Mouse (Mus musculus) embryonic facial prominence, embryonic 14.5 days (tissue): ENCODE data around the gene Gatd1. TPM values are rescaled to one million over a fixed set of nuclear protein-coding genes. Genes with fewer than 3 reads are reported as not detected.
A peak's percentile ranks its signal among the peaks of the same experiment; 100 is the strongest.

ENCODE experiments used
- ATAC-seq: fragments of 200-750 bp; cut with Nextera tagmentation; 2 replicates; pipeline ENCODE4 v1.8.0; 2017; ENCODE audit warnings: low read depth, moderate number of reproducible peaks, moderate TSS enrichment
- DNase-seq: peaks from one replicate; pipeline ENCODE4 v3.0.0-alpha.2; 2015; ENCODE audit warnings: low spot score
- H3K27ac ChIP-seq: fragments of 300-500 bp; sonication (generic); replicated peaks from 2 replicates; pipeline ENCODE4 v1.5.1; 2014; ENCODE audit warnings: low read depth, mild to moderate bottlenecking, low read length, moderate library complexity
- H3K27me3 ChIP-seq: fragments of 300-500 bp; sonication (generic); replicated peaks from 2 replicates; pipeline ENCODE4 v1.6.1; 2014; ENCODE audit warnings: low read length; ENCODE audit not compliant: control insufficient read depth, insufficient read depth
- H3K36me3 ChIP-seq: fragments of 300-500 bp; sonication (generic); 2 replicates; pipeline ENCODE4 v1.6.1; 2014; ENCODE audit warnings: low read length, mixed read lengths; ENCODE audit not compliant: control insufficient read depth, insufficient read depth
- H3K4me1 ChIP-seq: fragments of 300-500 bp; sonication (generic); 2 replicates; pipeline ENCODE4 v1.6.1; 2014; ENCODE audit warnings: antibody characterized with exemption, low read length; ENCODE audit not compliant: control insufficient read depth, insufficient read depth
- H3K4me2 ChIP-seq: fragments of 300-500 bp; sonication (generic); 2 replicates; pipeline ENCODE4 v1.6.1; 2014; ENCODE audit warnings: low read depth, mild to moderate bottlenecking, low read length, moderate library complexity, mixed read lengths
- H3K4me3 ChIP-seq: fragments of 300-500 bp; sonication (generic); 2 replicates; pipeline ENCODE4 v1.5.1; 2014; ENCODE audit warnings: low read depth, mild to moderate bottlenecking, low read length
- H3K9ac ChIP-seq: fragments of 300-500 bp; sonication (generic); 2 replicates; pipeline ENCODE4 v1.6.1; 2014; ENCODE audit warnings: low read depth, mild to moderate bottlenecking, low read length, moderate library complexity, mixed read lengths
- H3K9me3 ChIP-seq: fragments of 300-500 bp; sonication (generic); 2 replicates; pipeline ENCODE4 v1.6.1; 2016; ENCODE audit warnings: low read length; ENCODE audit not compliant: control insufficient read depth
- WGBS: fragments of 180-500 bp; shearing (Covaris S2); extraction: QIAGEN DNeasy Blood & Tissue Kit; methylation state at CpG from one replicate; pipeline ENCODE4 v1.1.7; 2014; 5-methylcytosine and 5-hydroxymethylcytosine counted together
- polyA plus RNA-seq: library from polyadenylated mRNA; unstranded; fragments of >200 nt; fragmentation: Nextera tagmentation; extraction: Ambion mirVana; gene quantifications from 2 replicates; pipeline ENCODE4 v1.2.1, GENCODE M21; 2014

Gatd1 gene
- polyA plus RNA-seq, 1 experiment from 2014 or later: 37.1 TPM

DNA sequence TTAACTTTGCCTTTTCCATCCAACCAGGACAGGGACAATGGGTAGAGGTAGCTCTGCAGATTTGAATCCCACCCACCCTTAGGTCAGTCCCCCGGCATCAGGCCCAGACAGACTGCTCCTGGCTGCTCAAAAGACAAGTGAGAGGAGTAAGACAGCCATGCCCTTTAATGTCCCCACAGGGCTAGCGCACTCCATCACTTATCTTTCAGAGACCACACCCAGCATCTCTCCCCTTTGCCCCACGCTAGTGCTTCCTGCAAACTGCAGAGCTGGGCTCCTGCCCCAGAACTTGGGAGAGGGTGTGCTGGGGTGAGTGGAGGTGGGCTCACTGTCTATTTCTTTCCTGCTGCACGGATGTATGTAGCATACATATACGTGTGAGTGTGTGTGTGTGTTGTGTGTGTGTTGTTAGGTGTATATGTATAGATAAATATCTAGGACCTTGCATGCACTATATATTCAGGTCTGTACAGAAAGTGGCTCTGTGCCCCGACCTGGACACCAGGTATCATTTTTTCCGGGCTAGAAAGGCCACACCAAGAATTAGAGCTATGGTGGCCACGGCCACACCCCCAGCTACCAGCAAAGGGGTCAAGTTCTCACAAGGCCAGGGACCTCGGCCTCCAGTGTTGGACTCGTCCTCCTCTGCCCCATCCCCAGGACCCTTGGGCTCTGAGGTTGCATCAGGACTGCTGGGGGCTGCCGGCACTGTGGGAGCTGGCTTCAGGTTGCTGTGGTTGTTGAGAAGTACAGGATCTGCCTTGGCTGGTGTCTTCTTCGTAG lies 13.2 kb upstream of the Gatd1 start:
- H3K4me2 ChIP-seq: no peak overlapping the region

DNA sequence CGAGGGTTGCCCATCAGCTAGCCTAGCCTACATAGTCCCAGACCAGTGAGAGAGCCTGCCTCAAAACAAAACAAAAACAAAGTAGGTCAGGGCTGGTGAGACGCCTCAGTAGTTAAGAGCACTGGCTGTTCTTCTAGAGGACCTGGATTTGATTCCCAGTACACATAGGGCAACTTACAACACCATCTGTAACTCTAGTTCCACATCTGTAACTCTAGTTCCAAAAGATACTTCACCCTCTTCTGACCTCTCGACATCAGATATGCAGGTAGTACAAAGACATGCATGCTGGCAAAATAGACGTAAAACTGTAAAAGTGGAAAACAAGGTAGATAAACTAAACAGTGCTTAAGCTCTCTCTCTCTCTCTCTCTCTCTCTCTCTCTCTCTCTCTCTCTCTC lies 9.9 kb upstream of the Gatd1 start:
- Histone ChIP-seq H3K4me3 (no peak overlapping the region), H3K4me1 (no peaks in the 10 kb centered on the region), H3K36me3 (no peaks in the 10 kb centered on the region), H3K27me3 (no peaks in the 10 kb centered on the region), H3K9me3 (no peaks in the 10 kb centered on the region), H3K9ac (no peak overlapping the region), H3K4me2 (no peak overlapping the region), H3K27ac (no peak overlapping the region)
- DNase-seq (no peak), ATAC-seq (no peak)
- whole genome bisulfite sequencing: 60% methylated on average over 4 of the region's 4 CpGs

More for the DNA sequence above, 13.2 kb upstream of the Gatd1 start:
- Histone ChIP-seq H3K9me3 (no peaks in the 10 kb centered on the region), H3K4me3 (no peak overlapping the region), H3K27me3 (no peaks in the 10 kb centered on the region), H3K27ac (no peak overlapping the region), H3K9ac (no peak overlapping the region), H3K4me1 (peaks cover 4% of the 10 kb centered on the region; the same call in 1 of the 2 replicates), H3K36me3 (peaks cover 20% of the 10 kb centered on the region)
- WGBS: 78% methylated on average over 12 of the region's 12 CpGs
- ATAC-seq (no peak), DNase-seq (no peak)

DNA sequence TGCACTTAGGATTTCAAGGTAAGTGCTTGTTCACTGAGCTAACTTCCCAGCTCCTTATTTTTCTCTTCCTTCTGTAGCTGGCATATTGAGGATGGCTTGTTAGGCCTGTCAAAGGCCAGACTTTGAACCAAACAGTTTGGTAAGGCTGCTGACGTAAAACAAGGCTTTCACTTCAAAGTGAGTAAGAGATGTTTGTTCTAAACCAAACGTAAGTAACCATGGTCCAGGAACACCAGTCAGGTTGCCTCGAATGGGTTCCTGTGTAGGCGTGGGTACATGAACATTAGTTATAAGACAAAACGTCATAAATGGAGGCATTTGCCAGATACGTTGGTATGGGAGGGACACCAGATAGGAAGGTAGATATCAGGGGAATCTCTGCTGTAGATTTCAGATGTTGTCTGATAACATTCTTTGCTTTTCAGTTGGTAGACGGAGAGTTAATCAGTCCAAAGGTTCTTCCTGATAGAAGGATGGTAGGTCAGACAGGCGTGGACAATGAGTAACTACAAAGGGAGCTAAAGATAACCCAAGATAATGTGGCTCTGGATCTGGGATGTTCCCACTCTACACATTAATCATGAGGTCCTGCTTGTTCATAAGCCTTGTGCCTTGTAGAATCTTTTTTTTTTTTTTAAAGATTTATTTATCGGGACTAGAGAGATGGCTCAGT lies 6.2 kb upstream of the Gatd1 start:
- Histone ChIP-seq H3K9me3 (no peaks in the 10 kb centered on the region), H3K4me2 (no peak overlapping the region), H3K4me1 (no peaks in the 10 kb centered on the region), H3K27me3 (no peaks in the 10 kb centered on the region), H3K4me3 (no peak overlapping the region), H3K27ac (no peak overlapping the region), H3K36me3 (no peaks in the 10 kb centered on the region), H3K9ac (no peak overlapping the region)
- DNase-seq (no peak), ATAC-seq (no peak)
- 83% methylated on average over 9 of the region's 9 CpGs for WGBS

DNA sequence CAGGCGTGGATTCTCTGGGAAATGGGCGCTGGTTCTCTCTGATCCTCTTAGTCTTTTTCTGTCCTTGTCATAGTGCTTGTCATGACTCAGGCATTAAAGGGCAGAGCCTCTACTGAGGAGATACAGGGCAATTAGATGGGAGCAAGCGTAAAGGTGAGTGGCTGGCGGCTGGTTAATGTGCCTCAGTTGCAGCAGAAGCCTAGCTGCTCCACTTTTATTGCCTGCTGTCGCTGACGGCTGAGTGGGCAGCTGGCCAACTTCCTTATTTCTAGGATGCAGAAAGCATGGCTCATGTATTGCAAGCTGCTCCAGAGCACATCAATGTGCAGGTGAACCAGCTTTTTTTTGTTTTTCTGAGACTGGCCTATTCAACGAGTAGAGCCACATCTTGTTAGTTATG lies 5.0 kb upstream of the Gatd1 start:
- H3K36me3 ChIP-seq: no peaks in the 10 kb centered on the region
- no peak overlapping the region for H3K27ac ChIP-seq
- DNase-seq: peak; percentile 23
- H3K27me3 ChIP-seq: no peaks in the 10 kb centered on the region
- WGBS: 77% methylated on average over 7 of the region's 7 CpGs
- H3K4me2 ChIP-seq: no peak overlapping the region
- no peaks in the 10 kb centered on the region for H3K9me3 ChIP-seq
- ATAC-seq: no peak
- H3K9ac ChIP-seq: no peak overlapping the region
- no peaks in the 10 kb centered on the region for H3K4me1 ChIP-seq
- no peak overlapping the region for H3K4me3 ChIP-seq

DNA sequence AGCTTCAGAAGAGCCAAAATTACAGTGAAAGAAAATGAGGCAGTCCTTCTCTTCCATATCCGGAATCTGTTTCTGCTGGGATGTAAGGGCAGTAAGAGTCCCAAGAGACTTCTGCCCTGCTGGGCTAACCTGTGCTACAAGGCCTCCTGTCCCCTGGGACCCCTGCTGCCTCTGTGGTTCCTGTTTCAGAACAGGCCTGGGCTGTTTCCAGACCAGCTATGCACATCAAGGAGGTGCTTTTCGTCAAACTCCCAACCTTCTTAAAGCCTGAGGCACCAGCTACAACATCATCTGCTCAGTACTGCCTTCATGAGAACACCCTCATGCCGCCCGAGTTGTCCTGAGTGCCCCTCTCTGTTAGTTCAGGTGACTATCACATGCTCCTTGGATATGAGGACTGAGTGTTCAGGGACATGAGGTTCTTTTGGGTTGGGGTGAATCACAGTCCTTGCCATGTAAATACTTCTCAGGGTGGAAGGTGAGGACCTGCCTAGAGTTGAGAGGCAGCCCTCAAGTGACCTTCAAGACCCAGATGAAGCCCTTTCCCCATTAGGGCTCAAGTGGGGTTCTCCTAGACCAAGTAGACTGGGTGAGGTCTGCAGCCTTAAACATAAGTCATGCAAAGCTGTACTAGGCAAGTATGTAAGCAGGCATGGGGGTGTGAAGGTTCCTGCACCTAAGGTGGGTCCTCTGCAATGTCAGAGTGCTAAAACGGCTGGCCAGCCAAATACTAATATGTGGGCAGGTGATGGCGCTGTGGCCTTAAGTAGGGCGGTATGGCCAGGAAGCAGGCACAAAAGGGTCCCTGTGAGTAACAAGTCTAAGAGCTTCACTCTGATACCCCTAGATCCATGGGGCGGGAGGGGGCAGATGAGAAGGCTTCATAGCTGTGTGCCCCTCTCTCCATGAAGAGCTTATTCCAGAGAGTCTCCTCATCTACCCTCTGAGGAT lies 4.1 kb upstream of the Gatd1 start:
- no peaks in the 10 kb centered on the region for H3K9me3 ChIP-seq
- no peaks in the 10 kb centered on the region for H3K36me3 ChIP-seq
- DNase-seq (no peak), ATAC-seq (no peak)
- no peak overlapping the region for H3K27ac ChIP-seq
- no peak overlapping the region for H3K9ac ChIP-seq
- no peak overlapping the region for H3K4me2 ChIP-seq
- H3K27me3 ChIP-seq: no peaks in the 10 kb centered on the region
- 69% methylated on average over 8 of the region's 8 CpGs for WGBS
- H3K4me3 ChIP-seq: no peak overlapping the region
- H3K4me1 ChIP-seq: no peaks in the 10 kb centered on the region

DNA sequence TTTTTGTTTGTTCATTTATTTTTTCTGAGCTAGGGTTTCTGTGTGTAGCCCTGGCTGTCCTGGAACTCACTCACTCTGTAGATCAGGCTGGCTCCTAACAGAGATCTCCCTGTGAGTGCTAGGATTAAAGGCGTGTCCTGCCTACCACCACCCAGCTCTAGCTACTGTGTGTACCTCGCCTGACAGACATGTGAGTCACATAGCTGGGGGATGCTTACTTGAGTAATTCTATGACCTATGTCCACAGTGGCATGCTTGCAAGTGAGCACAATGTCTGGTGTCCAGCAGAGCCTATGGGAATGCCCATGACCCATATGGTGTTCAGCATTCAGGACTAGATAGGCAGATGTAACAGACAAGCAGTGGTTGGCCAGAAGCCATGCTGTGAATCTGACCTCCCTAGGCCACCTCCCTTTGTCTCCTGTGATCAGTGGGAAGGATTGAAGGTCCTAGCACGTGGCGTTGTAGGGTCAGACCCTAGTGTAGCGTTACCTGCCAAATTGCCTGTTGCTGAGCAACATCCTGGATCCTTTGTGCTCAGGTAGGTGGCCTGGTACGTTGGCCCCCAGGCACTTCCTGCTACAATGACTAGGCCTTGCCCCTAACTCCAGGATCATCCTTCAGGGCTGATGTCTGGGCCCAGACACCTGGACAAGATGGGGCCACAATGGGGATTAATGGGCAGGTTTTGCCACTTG lies 2.4 kb upstream of the Gatd1 start:
- H3K4me1 ChIP-seq: no peaks in the 10 kb centered on the region
- no peak for DNase-seq
- no peak overlapping the region for H3K4me3 ChIP-seq
- H3K4me2 ChIP-seq: no peak overlapping the region
- H3K27me3 ChIP-seq: no peaks in the 10 kb centered on the region
- no peak overlapping the region for H3K27ac ChIP-seq
- no peak overlapping the region for H3K9ac ChIP-seq
- no peaks in the 10 kb centered on the region for H3K9me3 ChIP-seq
- peaks cover 4% of the 10 kb centered on the region for H3K36me3 ChIP-seq
- 77% methylated on average over 6 of the region's 6 CpGs for WGBS
- ATAC-seq: no peak

DNA sequence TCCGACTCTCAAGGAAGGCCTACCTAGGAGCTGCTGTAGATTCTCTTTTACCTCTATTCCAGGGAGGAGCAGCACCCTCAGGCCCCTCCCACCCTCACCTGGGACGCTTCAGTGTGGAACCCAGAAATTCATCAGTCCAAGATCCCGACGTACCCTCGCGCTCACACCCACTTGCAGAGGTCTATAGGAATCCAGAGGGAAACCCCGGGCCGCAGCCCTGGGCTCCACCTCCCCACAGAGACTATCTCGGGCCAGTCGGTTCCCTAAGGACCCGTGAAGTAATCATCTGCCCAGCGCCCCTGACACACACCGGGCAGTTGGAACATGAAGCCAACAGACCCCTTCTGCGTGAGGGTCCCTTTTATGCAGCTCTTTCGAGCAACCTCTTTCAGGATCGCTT lies 605 bp downstream of the Gatd1 start:
- Histone ChIP-seq H3K4me1 (no peaks in the 10 kb centered on the region), H3K36me3 (peaks cover 33% of the 10 kb centered on the region), H3K9me3 (no peaks in the 10 kb centered on the region), H3K4me3 (peak overlapping the region; percentile 86), H3K27me3 (no peaks in the 10 kb centered on the region), H3K9ac (peak overlapping the region; percentile 92), H3K27ac (peak overlapping the region; percentile 78), H3K4me2 (peak overlapping the region; percentile 92)
- peak; percentile 33 for DNase-seq
- 3% methylated on average over 16 of the region's 16 CpGs for WGBS
- ATAC-seq: no peak

DNA sequence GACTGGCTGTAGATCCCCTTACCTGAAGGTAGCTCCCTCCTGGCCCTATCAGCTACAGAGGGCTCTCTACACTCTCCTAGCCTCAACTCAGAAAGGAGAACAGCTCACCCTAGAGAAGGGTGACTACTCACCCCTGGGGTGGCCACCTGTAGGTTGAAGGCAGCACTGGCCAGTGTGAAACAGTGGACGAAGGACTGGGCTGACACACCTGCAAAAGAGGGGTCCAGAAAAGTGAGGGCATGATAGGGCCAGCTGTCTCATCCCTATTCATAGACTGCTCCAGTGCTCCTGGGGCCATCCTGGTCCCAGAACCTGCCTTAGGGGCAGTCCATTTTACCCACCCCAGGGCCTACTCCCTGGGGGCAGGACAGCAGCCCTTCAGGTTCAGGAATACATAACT lies 2.3 kb downstream of the Gatd1 start:
- no peak for ATAC-seq
- Histone ChIP-seq H3K9me3 (no peaks in the 10 kb centered on the region), H3K4me2 (no peak overlapping the region), H3K4me1 (no peaks in the 10 kb centered on the region), H3K27me3 (no peaks in the 10 kb centered on the region), H3K27ac (no peak overlapping the region), H3K9ac (no peak overlapping the region), H3K4me3 (no peak overlapping the region), H3K36me3 (peaks cover 38% of the 10 kb centered on the region)
- DNase-seq: no peak
- WGBS: 100% methylated on average over 1 of the region's 1 CpGs
